11 mouse cellular contexts compared by ENCODE assay signal in the genomic region with DNA sequence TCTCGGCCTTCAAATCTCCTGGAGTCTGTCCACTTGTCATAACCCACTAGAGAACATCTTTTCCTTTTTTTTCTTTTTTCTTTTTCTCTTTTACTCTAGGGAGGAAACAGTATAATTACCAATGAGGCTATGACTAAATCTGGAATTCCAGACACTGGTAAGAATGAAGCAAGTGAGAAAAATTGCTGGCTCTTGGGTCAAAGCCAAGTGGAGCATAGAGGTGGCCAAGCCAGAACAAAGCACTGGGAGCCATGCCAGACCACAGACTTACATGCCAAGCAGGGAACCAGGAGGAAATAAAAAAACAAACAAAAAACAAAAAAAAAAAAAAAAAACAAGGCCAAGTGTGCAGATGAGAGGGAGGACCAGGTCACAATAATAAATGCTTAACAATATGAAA. TPM values are rescaled to one million over a fixed set of nuclear protein-coding genes. Genes with fewer than 3 reads are reported as not detected.
DNase-seq lines count a peak whose midpoint lies in the region; ATAC-seq lines count a peak whose summit lies in the region.
"Had no signal": no experiment of that assay in that cellular context is flagged by ENCODE, and none has a peak within 500 bp of the region (broad histone marks: within the 10 kb centered on the region; RNA-seq: fewer than 3 reads in every experiment).

No protein-coding gene starts in this region.

- no peak overlapping the region for H3K4me2 ChIP-seq in forebrain, embryonic 12.5 days
- H3K4me2 ChIP-seq in midbrain, embryonic 14.5 days (ENCODE audit: low read length) = no peak overlapping the region
- no peak overlapping the region for H3K4me2 ChIP-seq in midbrain, embryonic 16.5 days (ENCODE audit: low read length)
- H3K4me2 ChIP-seq in forebrain, embryonic 15.5 days (replicated peaks) = no peak overlapping the region
- no peak overlapping the region for H3K4me2 ChIP-seq in intestine, embryonic 16.5 days (ENCODE audit: low read depth, low read length)

- DNase-seq in forebrain, embryonic 10.5 days (ENCODE audit: extremely low spot score, low spot score) = no peak
- DNase-seq in midbrain, embryonic 14.5 days = peak; percentile 56
- DNase-seq in layer of hippocampus, postnatal 36 days = peak; percentile 5 to 9
- peak; percentile 23 to 51 for DNase-seq in urinary bladder, postnatal 36 days (ENCODE audit: low spot score in 2 of 2)

- H3K4me1 ChIP-seq in forebrain, embryonic 12.5 days = no peaks in the 10 kb centered on the region
- H3K4me1 ChIP-seq in forebrain, embryonic 10.5 days = no peaks in the 10 kb centered on the region
- no peaks in the 10 kb centered on the region for H3K4me1 ChIP-seq in midbrain, embryonic 14.5 days (ENCODE audit: control insufficient read depth, insufficient read depth, low read length)
- H3K4me1 ChIP-seq in midbrain, embryonic 16.5 days (ENCODE audit: control insufficient read depth, insufficient read depth, low read length) = no peaks in the 10 kb centered on the region
- H3K4me1 ChIP-seq in forebrain, embryonic 15.5 days = no peaks in the 10 kb centered on the region
- H3K4me1 ChIP-seq in intestine, embryonic 16.5 days (ENCODE audit: control insufficient read depth, insufficient read depth, low read length) = no peaks in the 10 kb centered on the region

- ATAC-seq in forebrain, embryonic 12.5 days (ENCODE audit: low FRiP score) = peak; percentile 36; the same call in 1 of the 2 replicates
- ATAC-seq in midbrain, embryonic 14.5 days (ENCODE audit: low FRiP score, low TSS enrichment) = no peak
- no peak for ATAC-seq in midbrain, embryonic 16.5 days
- ATAC-seq in forebrain, embryonic 15.5 days (replicated peaks) = peak; percentile 57
- no peak for ATAC-seq in intestine, embryonic 16.5 days

- no peaks in the 10 kb centered on the region for H3K36me3 ChIP-seq in forebrain, embryonic 12.5 days (replicated peaks)
- no peaks in the 10 kb centered on the region for H3K36me3 ChIP-seq in forebrain, embryonic 10.5 days (replicated peaks)
- H3K36me3 ChIP-seq in midbrain, embryonic 14.5 days (ENCODE audit: control insufficient read depth, insufficient read depth, low read length) = no peaks in the 10 kb centered on the region
- no peaks in the 10 kb centered on the region for H3K36me3 ChIP-seq in midbrain, embryonic 16.5 days (ENCODE audit: control insufficient read depth, insufficient read depth, low read length)
- H3K36me3 ChIP-seq in forebrain, embryonic 15.5 days = no peaks in the 10 kb centered on the region
- H3K36me3 ChIP-seq in intestine, embryonic 16.5 days (ENCODE audit: control insufficient read depth, insufficient read depth, low read length) = no peaks in the 10 kb centered on the region

- WGBS in forebrain, embryonic 12.5 days = 84% methylated on average over 1 of the region's 1 CpGs
- 96% methylated on average over 1 of the region's 1 CpGs for WGBS in forebrain, embryonic 10.5 days
- 64% methylated on average over 1 of the region's 1 CpGs for WGBS in midbrain, embryonic 14.5 days
- WGBS in midbrain, embryonic 16.5 days = 64% methylated on average over 1 of the region's 1 CpGs
- WGBS in forebrain, embryonic 15.5 days = 37% methylated on average over 1 of the region's 1 CpGs
- 74% methylated on average over 1 of the region's 1 CpGs for WGBS in intestine, embryonic 16.5 days

- H3K4me3 ChIP-seq in forebrain, embryonic 12.5 days (replicated peaks) = no peak overlapping the region
- H3K4me3 ChIP-seq in forebrain, embryonic 10.5 days = no peak overlapping the region
- no peak overlapping the region for H3K4me3 ChIP-seq in midbrain, embryonic 14.5 days (replicated peaks; ENCODE audit: low read depth, low read length)
- H3K4me3 ChIP-seq in midbrain, embryonic 16.5 days (ENCODE audit: low read depth, low read length) = no peak overlapping the region
- H3K4me3 ChIP-seq in forebrain, embryonic 15.5 days = no peak overlapping the region
- H3K4me3 ChIP-seq in intestine, embryonic 16.5 days (ENCODE audit: low read length) = no peak overlapping the region

- no peaks in the 10 kb centered on the region for H3K9me3 ChIP-seq in forebrain, embryonic 12.5 days
- no peaks in the 10 kb centered on the region for H3K9me3 ChIP-seq in forebrain, embryonic 10.5 days
- H3K9me3 ChIP-seq in midbrain, embryonic 14.5 days (ENCODE audit: control insufficient read depth, low read length) = no peaks in the 10 kb centered on the region
- no peaks in the 10 kb centered on the region for H3K9me3 ChIP-seq in midbrain, embryonic 16.5 days (replicated peaks; ENCODE audit: control insufficient read depth, low read length, poor library complexity, severe bottlenecking)
- H3K9me3 ChIP-seq in forebrain, embryonic 15.5 days = no peaks in the 10 kb centered on the region
- no peaks in the 10 kb centered on the region for H3K9me3 ChIP-seq in intestine, embryonic 16.5 days (ENCODE audit: control insufficient read depth, low read length)

- H3K9ac ChIP-seq in forebrain, embryonic 12.5 days = no peak overlapping the region
- H3K9ac ChIP-seq in midbrain, embryonic 14.5 days (replicated peaks; ENCODE audit: low read length) = no peak overlapping the region
- no peak overlapping the region for H3K9ac ChIP-seq in midbrain, embryonic 16.5 days (ENCODE audit: low read depth, low read length)
- no peak overlapping the region for H3K9ac ChIP-seq in forebrain, embryonic 15.5 days (replicated peaks)
- H3K9ac ChIP-seq in intestine, embryonic 16.5 days (ENCODE audit: low read depth, low read length) = no peak overlapping the region
- H3K9ac ChIP-seq: liver, embryonic 14.5 days had no signal

- no peak overlapping the region for H3K27ac ChIP-seq in forebrain, embryonic 12.5 days
- no peak overlapping the region for H3K27ac ChIP-seq in forebrain, embryonic 10.5 days
- H3K27ac ChIP-seq in midbrain, embryonic 14.5 days (replicated peaks; ENCODE audit: low read depth, low read length) = no peak overlapping the region
- H3K27ac ChIP-seq in midbrain, embryonic 16.5 days (ENCODE audit: low read length) = no peak overlapping the region
- no peak overlapping the region for H3K27ac ChIP-seq in forebrain, embryonic 15.5 days (replicated peaks)
- no peak overlapping the region for H3K27ac ChIP-seq in intestine, embryonic 16.5 days (ENCODE audit: low read length)
- H3K27ac ChIP-seq: liver, embryonic 14.5 days had no signal

- no peaks in the 10 kb centered on the region for H3K27me3 ChIP-seq in forebrain, embryonic 12.5 days
- peaks cover 17% of the 10 kb centered on the region for H3K27me3 ChIP-seq in forebrain, embryonic 10.5 days (ENCODE audit: poor library complexity, severe bottlenecking)
- no peaks in the 10 kb centered on the region for H3K27me3 ChIP-seq in midbrain, embryonic 14.5 days (ENCODE audit: control insufficient read depth, insufficient read depth, low read length)
- no peaks in the 10 kb centered on the region for H3K27me3 ChIP-seq in midbrain, embryonic 16.5 days (ENCODE audit: control insufficient read depth, insufficient read depth, low read depth, low read length)
- no peaks in the 10 kb centered on the region for H3K27me3 ChIP-seq in forebrain, embryonic 15.5 days
- no peaks in the 10 kb centered on the region for H3K27me3 ChIP-seq in intestine, embryonic 16.5 days (replicated peaks; ENCODE audit: control insufficient read depth, insufficient read depth, low read length)

RNA-seq across cellular contexts. Expression of gene Glra2, which starts 35.6 kb away (rescaled TPM):
- polyA plus RNA-seq in forebrain, embryonic 12.5 days (2016; fragmentation: Nextera tagmentation; extraction: Ambion mirVana) = 3.6 and 4.8 TPM in 2 replicates
- polyA plus RNA-seq in forebrain, embryonic 10.5 days (2016; fragmentation: Nextera tagmentation; extraction: Ambion mirVana) = 0.07 TPM in 1 of 2 replicates, not detected in the other
- polyA plus RNA-seq in midbrain, embryonic 14.5 days (2014; fragmentation: Nextera tagmentation; extraction: Ambion mirVana) = 8.7 and 21.8 TPM in 2 replicates
- polyA plus RNA-seq in midbrain, embryonic 16.5 days (2015; fragmentation: Nextera tagmentation; extraction: Ambion mirVana) = 61.9 and 62.3 TPM in 2 replicates
- polyA plus RNA-seq in forebrain, embryonic 15.5 days (2015; fragmentation: Nextera tagmentation; extraction: Ambion mirVana) = 34.0 and 35.2 TPM in 2 replicates
- total RNA-seq in layer of hippocampus, postnatal 36 days (2021) = 1 to 10 TPM; 7.9 to 8.0 TPM
- polyA plus RNA-seq in intestine, embryonic 16.5 days (2015; fragmentation: Nextera tagmentation; extraction: Ambion mirVana) = 0.06 TPM in 1 of 2 replicates, not detected in the other
- polyA plus RNA-seq: gonadal fat pad, adult 2 months; liver, embryonic 14.5 days; small intestine, adult 2 months had no signal

Comparison
In these comparisons a context has a peak if more than half of its experiments do, and no peak if none do; other contexts are left out.
1. ATAC-seq: peak in forebrain, embryonic 12.5 days (single experiment) and forebrain, embryonic 15.5 days (single experiment); none in midbrain, embryonic 14.5 days (single experiment), midbrain, embryonic 16.5 days (single experiment) and intestine, embryonic 16.5 days (single experiment).